Mouse (Mus musculus) stomach, embryonic 15.5 days (tissue): ENCODE data around the gene Txnrd3. TPM values are rescaled to one million over a fixed set of nuclear protein-coding genes. Genes with fewer than 3 reads are reported as not detected.

ENCODE experiments used
- ATAC-seq: fragments of 200-750 bp; cut with Nextera tagmentation; 2 replicates; pipeline ENCODE4 v1.8.0; 2017; ENCODE audit warnings: low read depth, moderate number of reproducible peaks, moderate TSS enrichment; ENCODE audit not compliant: insufficient read depth, low FRiP score
- H3K27ac ChIP-seq: fragments of 300-500 bp; sonication (generic); 2 replicates; pipeline ENCODE4 v1.5.1; 2015; ENCODE audit warnings: mild to moderate bottlenecking, inconsistent platforms
- H3K27me3 ChIP-seq: fragments of 300-500 bp; sonication (generic); replicated peaks from 2 replicates; pipeline ENCODE4 v1.6.1; 2015; ENCODE audit warnings: inconsistent platforms
- H3K36me3 ChIP-seq: fragments of 300-500 bp; sonication (generic); 2 replicates; pipeline ENCODE4 v1.6.1; 2015; ENCODE audit warnings: inconsistent platforms
- H3K4me1 ChIP-seq: fragments of 300-500 bp; sonication (generic); 2 replicates; pipeline ENCODE4 v1.6.1; 2015; ENCODE audit warnings: inconsistent platforms
- H3K4me2 ChIP-seq: fragments of 300-500 bp; sonication (generic); 2 replicates; pipeline ENCODE4 v1.6.1; 2015; ENCODE audit warnings: mild to moderate bottlenecking, inconsistent platforms
- H3K4me3 ChIP-seq: fragments of 300-500 bp; sonication (generic); replicated peaks from 2 replicates; pipeline ENCODE4 v1.5.1; 2015; ENCODE audit warnings: inconsistent platforms
- H3K9ac ChIP-seq: fragments of 300-500 bp; sonication (generic); 2 replicates; pipeline ENCODE4 v1.6.1; 2015; ENCODE audit warnings: inconsistent platforms
- H3K9me3 ChIP-seq: fragments of 300-500 bp; sonication (generic); 2 replicates; pipeline ENCODE4 v1.6.1; 2016; ENCODE audit warnings: inconsistent platforms
- WGBS: fragments of 180-500 bp; shearing (Covaris S2); methylation state at CpG from one replicate; pipeline ENCODE4 v1.1.7; 2015; 5-methylcytosine and 5-hydroxymethylcytosine counted together
- polyA plus RNA-seq: library from polyadenylated mRNA; unstranded; fragments of >200 nt; fragmentation: Nextera tagmentation; extraction: Ambion mirVana; gene quantifications from 2 replicates; pipeline ENCODE4 v1.2.1, GENCODE M21; 2015

Gene Txnrd3
- polyA plus RNA-seq, 1 experiment from 2014 or later, result 9.6 TPM

- H3K4me3 ChIP-seq, result no peak overlapping the region
- no peaks in the 10 kb centered on the region for H3K9me3 ChIP-seq
- no peak overlapping the region for H3K9ac ChIP-seq
- no peaks in the 10 kb centered on the region for H3K27me3 ChIP-seq
- no peak overlapping the region for H3K4me2 ChIP-seq
- 47% methylated on average over 8 of the region's 8 CpGs for WGBS
- H3K4me1 ChIP-seq, result peaks cover 4% of the 10 kb centered on the region; the same call in 1 of the 2 replicates
- no peak overlapping the region for H3K27ac ChIP-seq
- ATAC-seq, result no peak
- no peaks in the 10 kb centered on the region for H3K36me3 ChIP-seq
These were observed 15.6 kb upstream of the Txnrd3 start for GRCm38 (mm10) chr6:89628045-89628785.

DNA sequence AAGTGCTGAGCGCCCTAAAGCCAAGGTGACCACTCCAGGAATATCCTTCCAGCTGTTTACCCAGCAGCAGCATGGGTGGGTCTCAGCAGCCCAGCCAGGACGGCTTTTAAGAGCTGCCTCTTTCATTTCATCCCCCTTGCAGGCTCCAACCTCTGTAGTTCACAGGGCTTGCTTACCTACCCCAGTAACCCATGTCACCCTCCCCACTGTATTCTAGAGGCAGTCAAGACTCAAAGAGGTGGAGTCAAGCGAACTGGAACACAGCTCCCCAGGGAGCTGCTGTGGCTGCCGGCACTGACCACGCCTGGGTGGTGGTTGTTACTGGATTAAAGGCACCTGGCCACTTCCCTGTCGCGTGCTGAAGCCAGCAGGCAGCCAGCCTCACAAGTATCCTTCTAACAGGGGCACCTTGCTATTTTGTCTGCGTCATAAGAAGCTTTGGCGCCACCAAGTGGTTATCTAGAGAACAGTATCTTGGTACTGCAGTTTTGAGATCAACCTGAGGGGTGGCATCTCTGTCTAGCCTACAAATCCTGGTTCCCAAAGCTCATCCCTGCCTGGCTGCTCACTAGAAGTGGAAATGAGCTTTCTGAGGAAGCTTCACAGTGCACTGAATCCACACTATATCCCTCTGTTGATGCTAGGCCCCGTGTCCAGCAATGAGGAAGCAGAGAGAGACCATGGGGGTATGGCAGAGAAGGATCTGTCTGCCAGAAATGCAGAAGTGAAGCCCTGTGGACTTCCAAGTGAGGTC, 11.8 kb upstream of the Txnrd3 start:
- H3K4me1 ChIP-seq, result peaks cover 4% of the 10 kb centered on the region; the same call in 1 of the 2 replicates
- peak overlapping the region; percentile 37 for H3K4me2 ChIP-seq
- H3K9ac ChIP-seq, result no peak overlapping the region
- WGBS, result 11% methylated on average over 10 of the region's 10 CpGs
- no peaks in the 10 kb centered on the region for H3K36me3 ChIP-seq
- no peaks in the 10 kb centered on the region for H3K9me3 ChIP-seq
- no peaks in the 10 kb centered on the region for H3K27me3 ChIP-seq
- H3K4me3 ChIP-seq, result no peak overlapping the region
- no peak overlapping the region for H3K27ac ChIP-seq
- peak; percentile 64 for ATAC-seq

DNA sequence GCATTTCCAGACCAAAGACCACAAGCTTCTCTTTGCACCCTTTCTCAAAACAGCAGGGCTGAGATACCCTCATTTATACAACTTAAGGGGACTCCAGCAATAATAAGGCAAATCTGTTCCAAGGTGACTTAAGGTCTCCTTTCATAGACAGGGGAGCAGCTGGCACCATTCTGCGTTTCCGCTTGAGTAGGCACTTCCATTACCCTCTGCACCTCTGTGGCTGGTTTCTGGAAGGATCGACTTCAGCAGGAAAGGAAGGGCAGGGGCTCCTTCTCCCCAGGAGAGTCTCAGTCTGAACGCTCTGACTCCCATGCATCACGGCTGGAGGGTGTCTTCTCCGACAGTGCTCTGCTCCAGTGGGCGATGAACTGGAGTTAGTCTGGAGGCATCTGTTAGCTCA, 10.7 kb upstream of the Txnrd3 start:
- H3K27ac ChIP-seq, result no peak overlapping the region
- WGBS, result 80% methylated on average over 7 of the region's 7 CpGs
- no peak for ATAC-seq

GRCm38 (mm10) chr6:89634400-89634799, 9.4 kb upstream of the Txnrd3 start:
- no peak overlapping the region for H3K9ac ChIP-seq

More for the DNA sequence above, 10.7 kb upstream of the Txnrd3 start:
- Histone ChIP-seq H3K36me3 (no peaks in the 10 kb centered on the region), H3K27me3 (no peaks in the 10 kb centered on the region), H3K9ac (no peak overlapping the region), H3K4me2 (no peak overlapping the region), H3K4me1 (peaks cover 4% of the 10 kb centered on the region; the same call in 1 of the 2 replicates), H3K9me3 (no peaks in the 10 kb centered on the region), H3K4me3 (no peak overlapping the region)

DNA sequence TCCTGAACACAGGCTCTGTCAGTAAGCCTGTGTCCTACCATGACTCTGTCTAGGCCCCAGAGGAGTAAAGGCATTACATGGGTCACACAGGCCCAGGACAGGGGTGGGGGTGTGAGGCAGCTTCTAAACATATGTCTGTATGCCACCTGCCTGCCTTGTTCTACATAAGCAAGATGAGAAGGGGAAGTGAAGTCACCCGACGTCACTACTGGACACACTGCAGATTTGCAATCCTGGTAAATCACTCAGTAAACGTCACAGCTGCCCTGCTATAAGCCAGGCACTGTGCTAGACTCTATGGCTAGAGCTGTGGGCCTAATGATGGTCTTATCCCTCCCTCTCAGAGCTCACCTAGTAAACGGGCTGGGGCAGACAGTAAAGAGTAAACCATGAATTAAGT, 5.8 kb upstream of the Txnrd3 start:
- H3K9ac ChIP-seq, result no peak overlapping the region
- H3K9me3 ChIP-seq, result no peaks in the 10 kb centered on the region
- H3K27ac ChIP-seq, result no peak overlapping the region
- 0 out of 2 replicates have a peak, but pooled peaks cover 3% of the 10 kb centered on the region for H3K4me1 ChIP-seq
- WGBS, result 60% methylated on average over 4 of the region's 4 CpGs
- no peaks in the 10 kb centered on the region for H3K36me3 ChIP-seq
- no peak for ATAC-seq
- no peak overlapping the region for H3K4me3 ChIP-seq
- H3K27me3 ChIP-seq, result no peaks in the 10 kb centered on the region
- no peak overlapping the region for H3K4me2 ChIP-seq

More at GRCm38 (mm10) chr6:89634400-89634799, 9.4 kb upstream of the Txnrd3 start:
- Histone ChIP-seq H3K4me2 (no peak overlapping the region), H3K27ac (no peak overlapping the region), H3K4me1 (peaks cover 4% of the 10 kb centered on the region; the same call in 1 of the 2 replicates), H3K9me3 (no peaks in the 10 kb centered on the region), H3K36me3 (no peaks in the 10 kb centered on the region), H3K4me3 (no peak overlapping the region), H3K27me3 (no peaks in the 10 kb centered on the region)
- WGBS, result 28% methylated on average over 8 of the region's 8 CpGs
- no peak for ATAC-seq

- 0 out of 2 replicates have a peak, but pooled peaks cover 7% of the 10 kb centered on the region for H3K4me1 ChIP-seq
- H3K27me3 ChIP-seq, result no peaks in the 10 kb centered on the region
- H3K36me3 ChIP-seq, result no peaks in the 10 kb centered on the region
- H3K4me2 ChIP-seq, result no peak overlapping the region
- no peak overlapping the region for H3K4me3 ChIP-seq
- 42% methylated on average over 2 of the region's 2 CpGs for WGBS
- no peak overlapping the region for H3K27ac ChIP-seq
- H3K9me3 ChIP-seq, result no peaks in the 10 kb centered on the region
- ATAC-seq, result no peak
- no peak overlapping the region for H3K9ac ChIP-seq
These were observed 4.8 kb upstream of the Txnrd3 start for GRCm38 (mm10) chr6:89639025-89639424.

DNA sequence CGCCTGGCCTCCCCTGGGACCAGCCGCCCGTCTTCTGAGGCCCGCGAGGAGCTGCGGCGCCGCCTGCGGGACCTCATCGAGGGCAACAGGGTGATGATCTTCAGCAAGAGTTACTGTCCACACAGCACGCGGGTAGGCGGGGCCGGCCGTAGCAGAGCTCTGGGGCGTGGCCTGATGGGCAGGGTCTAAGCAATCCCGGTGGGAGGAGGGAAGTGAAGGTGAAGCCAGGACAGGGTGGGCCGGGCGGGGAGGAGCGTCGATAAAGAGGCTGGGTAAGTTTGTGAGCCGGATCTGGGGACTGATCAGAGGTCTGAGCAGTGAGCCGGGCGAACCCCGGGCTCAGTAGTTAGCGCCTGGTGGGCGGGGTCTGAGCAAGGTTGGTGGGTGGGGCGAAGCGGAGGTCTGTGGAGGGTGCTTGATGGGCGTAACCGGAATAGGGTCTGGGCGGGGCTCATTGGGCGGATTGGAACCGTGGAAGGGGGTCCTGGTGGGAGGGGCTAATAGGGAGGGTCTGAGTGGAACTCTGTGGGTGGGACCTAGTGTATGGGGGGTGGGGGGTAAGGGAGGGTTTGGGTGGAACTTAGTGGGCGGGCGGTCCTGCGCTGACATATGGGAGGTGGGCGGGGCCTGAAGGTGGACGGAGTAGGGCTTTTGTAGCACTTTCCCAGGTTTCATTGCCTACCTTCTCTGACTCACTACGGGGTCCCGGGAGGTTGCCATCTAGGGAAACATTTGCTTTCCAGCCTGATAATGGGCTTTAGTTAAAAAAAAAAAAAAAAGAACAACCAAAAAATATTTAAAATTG, 685 bp downstream of the Txnrd3 start:
- no peaks in the 10 kb centered on the region for H3K27me3 ChIP-seq
- 0 out of 2 replicates have a peak, but pooled peaks cover 7% of the 10 kb centered on the region for H3K4me1 ChIP-seq
- H3K27ac ChIP-seq, result peak overlapping the region; percentile 95
- WGBS, result under 1% methylated on average over 39 of the region's 41 CpGs
- H3K4me3 ChIP-seq, result peak overlapping the region; percentile 76
- H3K4me2 ChIP-seq, result peak overlapping the region; percentile 97
- no peaks in the 10 kb centered on the region for H3K36me3 ChIP-seq
- H3K9me3 ChIP-seq, result no peaks in the 10 kb centered on the region
- peak; percentile 94 for ATAC-seq
- peak overlapping the region; percentile 44 for H3K9ac ChIP-seq

GRCm38 (mm10) chr6:89649897-89650296, 6.1 kb downstream of the Txnrd3 start:
- WGBS, result 80% methylated on average over 8 of the region's 8 CpGs
- ATAC-seq, result no peak
- H3K4me2 ChIP-seq, result no peak overlapping the region
- H3K27ac ChIP-seq, result no peak overlapping the region
- H3K9me3 ChIP-seq, result no peaks in the 10 kb centered on the region
- H3K27me3 ChIP-seq, result no peaks in the 10 kb centered on the region
- no peak overlapping the region for H3K9ac ChIP-seq
- no peaks in the 10 kb centered on the region for H3K36me3 ChIP-seq
- H3K4me1 ChIP-seq, result no peaks in the 10 kb centered on the region
- no peak overlapping the region for H3K4me3 ChIP-seq

DNA sequence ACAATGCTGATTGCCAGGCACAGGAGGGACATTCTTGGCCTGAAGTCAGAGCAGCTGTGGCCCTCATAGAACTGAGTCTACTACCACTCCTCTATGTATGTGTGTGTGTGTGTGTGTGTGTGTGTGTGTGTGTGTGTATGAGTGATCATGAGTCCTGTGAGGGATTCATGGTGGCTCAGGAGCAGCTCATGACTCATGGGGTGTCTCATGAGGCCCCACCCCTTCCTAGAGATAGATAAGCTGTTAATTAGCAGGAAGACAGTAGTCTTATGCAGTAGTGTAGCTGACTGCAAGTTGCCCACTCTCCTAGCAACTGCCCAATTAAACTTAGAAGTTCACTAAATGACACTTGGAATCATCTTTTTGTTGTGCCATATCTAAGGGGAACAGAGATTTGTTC, 8.0 kb downstream of the Txnrd3 start:
- no peak for ATAC-seq

GRCm38 (mm10) chr6:89655011-89655410, 11.2 kb downstream of the Txnrd3 start:
- H3K4me2 ChIP-seq, result no peak overlapping the region
- no peaks in the 10 kb centered on the region for H3K9me3 ChIP-seq
- no peaks in the 10 kb centered on the region for H3K36me3 ChIP-seq
- no peak overlapping the region for H3K9ac ChIP-seq
- H3K27me3 ChIP-seq, result no peaks in the 10 kb centered on the region
- WGBS, result 92% methylated on average over 3 of the region's 3 CpGs
- H3K27ac ChIP-seq, result no peak overlapping the region
- H3K4me3 ChIP-seq, result no peak overlapping the region
- no peaks in the 10 kb centered on the region for H3K4me1 ChIP-seq
- ATAC-seq, result no peak

More for the DNA sequence above, 8.0 kb downstream of the Txnrd3 start:
- Histone ChIP-seq H3K4me3 (no peak overlapping the region), H3K36me3 (no peaks in the 10 kb centered on the region), H3K27ac (no peak overlapping the region), H3K9me3 (no peaks in the 10 kb centered on the region), H3K4me1 (no peaks in the 10 kb centered on the region), H3K9ac (no peak overlapping the region), H3K27me3 (no peaks in the 10 kb centered on the region), H3K4me2 (no peak overlapping the region)

DNA sequence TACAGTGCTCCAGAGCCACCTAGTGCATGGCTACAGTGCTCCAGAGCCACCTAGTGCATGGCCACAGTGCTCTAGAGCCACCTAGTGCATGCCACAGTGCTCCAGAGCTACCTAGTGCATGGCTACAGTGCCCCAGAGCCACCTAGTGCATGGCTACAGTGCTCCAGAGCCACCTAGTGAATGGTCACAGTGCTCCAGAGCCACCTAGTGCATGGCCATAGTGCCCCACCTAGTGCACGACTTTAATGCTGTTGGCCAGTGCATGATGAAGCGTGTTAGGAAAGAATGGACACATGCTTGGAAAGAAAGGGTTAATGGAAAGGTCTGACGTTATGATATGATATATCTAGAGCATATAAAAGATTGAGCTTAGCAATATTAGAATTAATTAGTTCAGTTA, 14.6 kb downstream of the Txnrd3 start:
- no peak for ATAC-seq
- Histone ChIP-seq H3K27ac (no peak overlapping the region), H3K27me3 (no peaks in the 10 kb centered on the region), H3K9ac (no peak overlapping the region), H3K36me3 (no peaks in the 10 kb centered on the region), H3K4me2 (no peak overlapping the region), H3K9me3 (no peaks in the 10 kb centered on the region), H3K4me3 (no peak overlapping the region), H3K4me1 (no peaks in the 10 kb centered on the region)
- 75% methylated on average over 3 of the region's 3 CpGs for WGBS
